Mouse (Mus musculus): ENCODE data around the gene Hsd3b6. TPM values are rescaled to one million over a fixed set of nuclear protein-coding genes. Genes with fewer than 3 reads are reported as not detected.

The Hsd3b6 gene
- polyA plus RNA-seq (2014; fragmentation: Nextera tagmentation; extraction: Ambion mirVana): 15.4 and 15.8 TPM in 2 replicates

DNA sequence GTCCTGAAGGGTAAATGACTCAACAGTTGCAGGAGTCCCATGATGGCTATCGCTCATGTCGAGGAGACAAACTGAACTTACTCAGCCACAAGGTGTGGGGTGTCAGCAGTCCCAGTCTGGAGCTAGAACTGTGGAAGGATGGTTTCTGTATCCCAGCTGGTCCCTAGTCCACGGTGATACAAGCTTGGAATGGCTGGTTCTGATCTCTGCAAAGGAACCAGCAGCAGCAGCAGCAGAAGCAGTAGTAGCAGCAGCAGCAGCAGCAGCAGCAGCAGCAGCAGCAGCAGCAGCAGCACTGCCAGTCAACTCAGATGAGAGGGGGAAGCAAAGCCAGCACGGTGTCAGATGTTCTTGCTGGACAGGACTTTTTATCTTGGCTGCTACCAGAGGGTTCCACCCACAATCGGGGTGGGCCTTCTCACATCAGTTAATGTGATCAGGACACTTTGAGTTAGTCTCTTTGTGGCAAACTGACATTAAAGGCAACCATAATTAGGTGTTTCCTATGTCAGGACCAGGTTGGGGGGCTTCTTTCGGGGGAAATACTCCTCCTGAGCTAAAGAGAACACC lies at the start of gene Hsd3b6:
TSS of gene Hsd3b6 (minus strand) at position 343 of the 570 bp plus-strand sequence.
- 76% methylated on average over 6 of the region's 6 CpGs for WGBS
- DNase-seq (ENCODE audit: low spot score) (no peak), ATAC-seq (ENCODE audit: insufficient read depth, low FRiP score, low TSS enrichment) (no peak)
- Histone ChIP-seq H3K4me3 (ENCODE audit: low read depth, low read length) (no peak within 1 kb of the TSS), H3K9me3 (ENCODE audit: control insufficient read depth, low read length) (no peaks in the 10 kb centered on the region), H3K27ac (ENCODE audit: low read depth, low read length) (no peak within 1 kb of the TSS), H3K4me1 (ENCODE audit: control insufficient read depth, insufficient read depth, low read length) (no peaks in the 10 kb centered on the region), H3K36me3 (ENCODE audit: control insufficient read depth, insufficient read depth, low read length) (no peaks in the 10 kb centered on the region), H3K9ac (ENCODE audit: low read length) (no peak within 1 kb of the TSS), H3K27me3 (ENCODE audit: control insufficient read depth, insufficient read depth, low read length) (no peaks in the 10 kb centered on the region), H3K4me2 (ENCODE audit: low read depth) (no peak within 1 kb of the TSS)

- no peak for ATAC-seq (ENCODE audit: insufficient read depth, low FRiP score, low TSS enrichment)
Measured at GRCm38 (mm10) chr3:98862800-98863199, 48.6 kb upstream of the Hsd3b6 start.

GRCm38 (mm10) chr3:98859576-98859975 lies 45.3 kb upstream of the Hsd3b6 start, which contains the start of gene Hsd3b1:
TSS of gene Hsd3b1 (minus strand) at chr3:98859794.
- H3K4me2 ChIP-seq (ENCODE audit: low read depth): no peak within 1 kb of the TSS
- no peak within 1 kb of the TSS for H3K27ac ChIP-seq (ENCODE audit: low read depth, low read length)
- no peak within 1 kb of the TSS for H3K4me3 ChIP-seq (ENCODE audit: low read depth, low read length)
- no peak within 1 kb of the TSS for H3K9ac ChIP-seq (ENCODE audit: low read length)
- no peaks in the 10 kb centered on the region for H3K4me1 ChIP-seq (ENCODE audit: control insufficient read depth, insufficient read depth, low read length)
- WGBS: 92% methylated on average over 3 of the region's 3 CpGs
- no peak for DNase-seq (ENCODE audit: low spot score)
- no peak for ATAC-seq (ENCODE audit: insufficient read depth, low FRiP score, low TSS enrichment)
- no peaks in the 10 kb centered on the region for H3K36me3 ChIP-seq (ENCODE audit: control insufficient read depth, insufficient read depth, low read length)
- H3K9me3 ChIP-seq (ENCODE audit: control insufficient read depth, low read length): no peaks in the 10 kb centered on the region
- H3K27me3 ChIP-seq (ENCODE audit: control insufficient read depth, insufficient read depth, low read length): no peaks in the 10 kb centered on the region

More at GRCm38 (mm10) chr3:98862800-98863199, 48.6 kb upstream of the Hsd3b6 start:
- WGBS: 94% methylated on average over 1 of the region's 1 CpGs
- Histone ChIP-seq H3K4me3 (ENCODE audit: low read depth, low read length) (no peak overlapping the region), H3K4me1 (ENCODE audit: control insufficient read depth, insufficient read depth, low read length) (no peaks in the 10 kb centered on the region), H3K27ac (ENCODE audit: low read depth, low read length) (no peak overlapping the region), H3K9me3 (ENCODE audit: control insufficient read depth, low read length) (no peaks in the 10 kb centered on the region), H3K4me2 (ENCODE audit: low read depth) (no peak overlapping the region), H3K9ac (ENCODE audit: low read length) (no peak overlapping the region), H3K27me3 (ENCODE audit: control insufficient read depth, insufficient read depth, low read length) (no peaks in the 10 kb centered on the region), H3K36me3 (ENCODE audit: control insufficient read depth, insufficient read depth, low read length) (no peaks in the 10 kb centered on the region)
- no peak for DNase-seq (ENCODE audit: low spot score)

DNA sequence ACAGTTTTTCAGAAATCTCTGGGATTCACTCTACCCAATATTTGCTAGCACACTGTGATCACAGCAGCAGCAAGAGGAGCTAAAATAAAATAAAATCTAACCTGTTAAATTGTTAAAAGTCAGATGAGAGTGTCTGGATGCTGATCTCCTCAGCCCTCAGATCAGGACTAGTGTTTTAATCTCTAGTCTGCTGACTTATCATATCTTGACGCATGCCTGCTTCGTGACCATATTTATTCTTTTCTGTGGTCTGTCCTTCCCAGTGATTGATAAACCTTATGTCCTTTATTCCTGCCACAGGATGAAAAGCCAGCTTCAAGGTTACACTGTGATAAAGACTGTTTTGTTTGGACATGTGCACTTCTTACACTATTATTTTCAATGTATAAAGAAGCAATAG lies 43.8 kb upstream of the Hsd3b6 start:
- no peaks in the 10 kb centered on the region for H3K4me1 ChIP-seq (ENCODE audit: control insufficient read depth, insufficient read depth, low read length)
- H3K4me3 ChIP-seq (ENCODE audit: low read depth, low read length): no peak overlapping the region
- H3K9me3 ChIP-seq (ENCODE audit: control insufficient read depth, low read length): no peaks in the 10 kb centered on the region
- WGBS: 78% methylated on average over 2 of the region's 2 CpGs
- ATAC-seq (ENCODE audit: insufficient read depth, low FRiP score, low TSS enrichment): no peak
- H3K4me2 ChIP-seq (ENCODE audit: low read depth): no peak overlapping the region
- H3K9ac ChIP-seq (ENCODE audit: low read length): no peak overlapping the region
- no peak for DNase-seq (ENCODE audit: low spot score)
- H3K27ac ChIP-seq (ENCODE audit: low read depth, low read length): no peak overlapping the region
- H3K27me3 ChIP-seq (ENCODE audit: control insufficient read depth, insufficient read depth, low read length): no peaks in the 10 kb centered on the region
- H3K36me3 ChIP-seq (ENCODE audit: control insufficient read depth, insufficient read depth, low read length): no peaks in the 10 kb centered on the region

- H3K27ac ChIP-seq (ENCODE audit: low read depth, low read length): no peak overlapping the region
- H3K4me2 ChIP-seq (ENCODE audit: low read depth): no peak overlapping the region
- ATAC-seq (ENCODE audit: insufficient read depth, low FRiP score, low TSS enrichment) (no peak), DNase-seq (ENCODE audit: low spot score) (no peak)
- no peak overlapping the region for H3K4me3 ChIP-seq (ENCODE audit: low read depth, low read length)
- 56% methylated on average over 1 of the region's 1 CpGs for WGBS
- H3K4me1 ChIP-seq (ENCODE audit: control insufficient read depth, insufficient read depth, low read length): no peaks in the 10 kb centered on the region
- no peaks in the 10 kb centered on the region for H3K27me3 ChIP-seq (ENCODE audit: control insufficient read depth, insufficient read depth, low read length)
- H3K9ac ChIP-seq (ENCODE audit: low read length): no peak overlapping the region
- no peaks in the 10 kb centered on the region for H3K36me3 ChIP-seq (ENCODE audit: control insufficient read depth, insufficient read depth, low read length)
- H3K9me3 ChIP-seq (ENCODE audit: control insufficient read depth, low read length): no peaks in the 10 kb centered on the region
Measured at GRCm38 (mm10) chr3:98856892-98857291, 42.6 kb upstream of the Hsd3b6 start.

DNA sequence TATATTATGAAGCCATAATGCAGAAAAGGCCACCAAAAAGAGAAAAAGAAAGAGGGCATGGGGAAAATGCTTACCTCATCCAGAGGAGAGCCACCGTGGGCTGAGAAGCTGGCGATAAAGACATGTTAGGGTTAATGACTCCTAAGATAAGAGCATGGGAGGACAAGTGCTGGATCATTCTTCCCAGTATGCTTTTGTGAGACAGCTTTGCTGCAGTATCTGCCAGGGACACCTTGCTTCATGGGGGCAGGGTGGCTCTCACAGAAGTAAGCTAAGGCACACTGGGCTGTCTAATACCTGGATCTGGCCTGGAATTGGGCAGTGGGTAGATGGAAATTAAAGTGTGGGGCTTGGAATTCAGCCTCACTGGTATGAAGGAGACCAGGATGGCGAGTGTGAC lies 40.9 kb upstream of the Hsd3b6 start:
- Histone ChIP-seq H3K4me1 (ENCODE audit: control insufficient read depth, insufficient read depth, low read length) (no peaks in the 10 kb centered on the region), H3K4me3 (ENCODE audit: low read depth, low read length) (no peak overlapping the region), H3K4me2 (ENCODE audit: low read depth) (no peak overlapping the region), H3K36me3 (ENCODE audit: control insufficient read depth, insufficient read depth, low read length) (no peaks in the 10 kb centered on the region), H3K27ac (ENCODE audit: low read depth, low read length) (no peak overlapping the region), H3K9me3 (ENCODE audit: control insufficient read depth, low read length) (no peaks in the 10 kb centered on the region), H3K27me3 (ENCODE audit: control insufficient read depth, insufficient read depth, low read length) (no peaks in the 10 kb centered on the region), H3K9ac (ENCODE audit: low read length) (no peak overlapping the region)
- no peak for DNase-seq (ENCODE audit: low spot score)
- 83% methylated on average over 3 of the region's 3 CpGs for WGBS
- ATAC-seq (ENCODE audit: insufficient read depth, low FRiP score, low TSS enrichment): no peak

DNA sequence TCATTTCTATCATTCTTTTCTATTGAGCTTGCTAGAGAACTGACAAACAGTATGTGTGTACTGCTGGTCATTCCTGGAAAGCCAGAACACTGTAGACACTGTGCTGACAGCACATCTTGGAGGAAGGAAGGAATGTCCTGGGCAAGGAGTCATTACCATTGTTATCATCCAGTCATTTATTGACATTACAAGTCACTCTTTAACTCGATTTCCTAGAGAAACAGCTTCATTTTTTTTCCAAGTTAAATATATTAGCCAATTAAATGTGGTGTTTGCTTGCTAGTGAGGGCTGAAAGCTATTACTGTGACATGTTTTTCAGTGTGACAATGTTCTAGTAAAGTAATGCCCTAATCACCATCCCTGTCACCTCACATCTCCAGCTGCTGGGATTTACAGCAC lies 39.4 kb upstream of the Hsd3b6 start:
- H3K4me1 ChIP-seq (ENCODE audit: control insufficient read depth, insufficient read depth, low read length): no peaks in the 10 kb centered on the region
- 56% methylated on average over 1 of the region's 1 CpGs for WGBS

GRCm38 (mm10) chr3:98853051-98853450 lies 38.8 kb upstream of the Hsd3b6 start:
- WGBS: 91% methylated on average over 3 of the region's 3 CpGs
- no peaks in the 10 kb centered on the region for H3K4me1 ChIP-seq (ENCODE audit: control insufficient read depth, insufficient read depth, low read length)
- no peaks in the 10 kb centered on the region for H3K36me3 ChIP-seq (ENCODE audit: control insufficient read depth, insufficient read depth, low read length)
- no peak overlapping the region for H3K27ac ChIP-seq (ENCODE audit: low read depth, low read length)
- DNase-seq (ENCODE audit: low spot score): no peak
- no peaks in the 10 kb centered on the region for H3K27me3 ChIP-seq (ENCODE audit: control insufficient read depth, insufficient read depth, low read length)
- no peak for ATAC-seq (ENCODE audit: insufficient read depth, low FRiP score, low TSS enrichment)
- no peak overlapping the region for H3K4me3 ChIP-seq (ENCODE audit: low read depth, low read length)
- no peak overlapping the region for H3K4me2 ChIP-seq (ENCODE audit: low read depth)
- no peak overlapping the region for H3K9ac ChIP-seq (ENCODE audit: low read length)
- no peaks in the 10 kb centered on the region for H3K9me3 ChIP-seq (ENCODE audit: control insufficient read depth, low read length)

More for the DNA sequence above, 39.4 kb upstream of the Hsd3b6 start:
- H3K9me3 ChIP-seq (ENCODE audit: control insufficient read depth, low read length): no peaks in the 10 kb centered on the region
- DNase-seq (ENCODE audit: low spot score) (no peak), ATAC-seq (ENCODE audit: insufficient read depth, low FRiP score, low TSS enrichment) (no peak)
- no peak overlapping the region for H3K4me2 ChIP-seq (ENCODE audit: low read depth)
- no peaks in the 10 kb centered on the region for H3K27me3 ChIP-seq (ENCODE audit: control insufficient read depth, insufficient read depth, low read length)
- H3K4me3 ChIP-seq (ENCODE audit: low read depth, low read length): no peak overlapping the region
- no peak overlapping the region for H3K9ac ChIP-seq (ENCODE audit: low read length)
- no peaks in the 10 kb centered on the region for H3K36me3 ChIP-seq (ENCODE audit: control insufficient read depth, insufficient read depth, low read length)
- H3K27ac ChIP-seq (ENCODE audit: low read depth, low read length): no peak overlapping the region

DNA sequence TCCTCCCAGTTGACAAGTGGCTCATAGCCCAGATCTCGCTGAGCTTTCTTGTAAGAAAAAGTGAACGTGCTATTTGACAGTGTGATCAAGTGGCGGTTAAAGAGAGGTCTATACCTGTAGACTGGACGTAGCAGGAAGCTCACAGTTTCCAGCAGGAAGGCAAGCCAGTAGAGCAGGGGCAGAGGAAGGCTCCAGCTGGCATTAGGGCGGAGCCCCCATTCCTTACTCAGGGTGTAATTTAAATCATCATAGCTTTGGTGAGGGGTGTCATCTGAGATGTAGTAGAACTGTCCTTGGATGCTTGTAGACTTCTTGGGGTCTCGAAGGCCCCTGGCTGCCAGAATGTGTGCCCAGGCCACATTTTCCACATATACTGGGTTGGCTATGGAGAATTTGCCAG lies 38.4 kb upstream of the Hsd3b6 start:
- ATAC-seq (ENCODE audit: insufficient read depth, low FRiP score, low TSS enrichment): no peak
- 89% methylated on average over 6 of the region's 6 CpGs for WGBS

More for the DNA sequence above, 38.4 kb upstream of the Hsd3b6 start:
- no peak for DNase-seq (ENCODE audit: low spot score)
- no peaks in the 10 kb centered on the region for H3K9me3 ChIP-seq (ENCODE audit: control insufficient read depth, low read length)
- no peak overlapping the region for H3K4me3 ChIP-seq (ENCODE audit: low read depth, low read length)
- no peaks in the 10 kb centered on the region for H3K27me3 ChIP-seq (ENCODE audit: control insufficient read depth, insufficient read depth, low read length)
- no peaks in the 10 kb centered on the region for H3K4me1 ChIP-seq (ENCODE audit: control insufficient read depth, insufficient read depth, low read length)
- no peak overlapping the region for H3K9ac ChIP-seq (ENCODE audit: low read length)
- no peak overlapping the region for H3K27ac ChIP-seq (ENCODE audit: low read depth, low read length)
- no peak overlapping the region for H3K4me2 ChIP-seq (ENCODE audit: low read depth)
- no peaks in the 10 kb centered on the region for H3K36me3 ChIP-seq (ENCODE audit: control insufficient read depth, insufficient read depth, low read length)
